Mouse (Mus musculus) lung, embryonic 16.5 days (tissue): ENCODE measurements around the gene Camta1. TPM values are rescaled to one million over a fixed set of nuclear protein-coding genes. Genes with fewer than 3 reads are reported as not detected.

ENCODE experiments used
- ATAC-seq: fragments of 200-750 bp; cut with Nextera tagmentation; 2 replicates; pipeline ENCODE4 v1.8.0; 2017; ENCODE audit warnings: low read depth, mild to moderate bottlenecking, moderate library complexity
- H3K27ac ChIP-seq: fragments of 300-500 bp; sonication (generic); 2 replicates; pipeline ENCODE4 v1.5.1; 2014; ENCODE audit warnings: mild to moderate bottlenecking, control low read depth, low read length
- H3K27me3 ChIP-seq: fragments of 300-500 bp; sonication (generic); 2 replicates; pipeline ENCODE4 v1.6.1; 2014; ENCODE audit warnings: low read depth, low read length, mixed read lengths; ENCODE audit not compliant: control insufficient read depth, insufficient read depth
- H3K36me3 ChIP-seq: fragments of 300-500 bp; sonication (generic); 2 replicates; pipeline ENCODE4 v1.6.1; 2014; ENCODE audit warnings: low read length; ENCODE audit not compliant: control insufficient read depth, insufficient read depth
- H3K4me1 ChIP-seq: fragments of 300-500 bp; sonication (generic); replicated peaks from 2 replicates; pipeline ENCODE4 v1.6.1; 2014; ENCODE audit warnings: low read length, mixed read lengths; ENCODE audit not compliant: control insufficient read depth, insufficient read depth
- H3K4me2 ChIP-seq: fragments of 300-500 bp; sonication (generic); 2 replicates; pipeline ENCODE4 v1.6.1; 2014; ENCODE audit warnings: low read depth, low read length, control low read depth
- H3K4me3 ChIP-seq: fragments of 300-500 bp; sonication (generic); 2 replicates; pipeline ENCODE4 v1.5.1; 2014; ENCODE audit warnings: mild to moderate bottlenecking, low read length, control low read depth
- H3K9ac ChIP-seq: fragments of 300-500 bp; sonication (generic); 2 replicates; pipeline ENCODE4 v1.6.1; 2014; ENCODE audit warnings: low read length, control low read depth
- H3K9me3 ChIP-seq: fragments of 300-500 bp; sonication (generic); 2 replicates; pipeline ENCODE4 v1.6.1; 2016; ENCODE audit warnings: low read length; ENCODE audit not compliant: control insufficient read depth
- WGBS: fragments of 180-500 bp; shearing (Covaris S2); extraction: QIAGEN DNeasy Blood & Tissue Kit; methylation state at CpG from one replicate; pipeline ENCODE4 v1.1.7; 2014; 5-methylcytosine and 5-hydroxymethylcytosine counted together
- polyA plus RNA-seq: library from polyadenylated mRNA; unstranded; fragments of >200 nt; fragmentation: Nextera tagmentation; extraction: Ambion mirVana; gene quantifications from 2 replicates; pipeline ENCODE4 v1.2.1, GENCODE M21; 2015

Gene Camta1
- polyA plus RNA-seq, 1 experiment from 2014 or later: 89.4 TPM

- H3K9me3 ChIP-seq: no peaks in the 10 kb centered on the region
- no peak overlapping the region for H3K9ac ChIP-seq
- no peak overlapping the region for H3K4me3 ChIP-seq
- ATAC-seq: no peak
- no peaks in the 10 kb centered on the region for H3K27me3 ChIP-seq
- H3K4me2 ChIP-seq: no peak overlapping the region
- 43% methylated on average over 13 of the region's 14 CpGs for WGBS
- H3K4me1 ChIP-seq: no peaks in the 10 kb centered on the region
- H3K27ac ChIP-seq: no peak overlapping the region
- no peaks in the 10 kb centered on the region for H3K36me3 ChIP-seq
Measured at GRCm38 (mm10) chr4:150926924-150927705, 934.6 kb downstream of the Camta1 start.

- 49% methylated on average over 5 of the region's 5 CpGs for WGBS
- ATAC-seq: no peak
- H3K4me3 ChIP-seq: no peak overlapping the region
Measured at GRCm38 (mm10) chr4:150925923-150926322, 935.8 kb downstream of the Camta1 start.

GRCm38 (mm10) chr4:150924936-150925335 is 936.7 kb downstream of the Camta1 start:
- Histone ChIP-seq H3K9me3 (no peaks in the 10 kb centered on the region), H3K36me3 (no peaks in the 10 kb centered on the region), H3K27ac (no peak overlapping the region), H3K9ac (no peak overlapping the region), H3K27me3 (no peaks in the 10 kb centered on the region), H3K4me3 (no peak overlapping the region), H3K4me1 (no peaks in the 10 kb centered on the region), H3K4me2 (no peak overlapping the region)
- WGBS: 78% methylated on average over 6 of the region's 6 CpGs
- ATAC-seq: no peak

More at GRCm38 (mm10) chr4:150925923-150926322, 935.8 kb downstream of the Camta1 start:
- Histone ChIP-seq H3K27ac (no peak overlapping the region), H3K9me3 (no peaks in the 10 kb centered on the region), H3K4me2 (no peak overlapping the region), H3K4me1 (no peaks in the 10 kb centered on the region), H3K9ac (no peak overlapping the region), H3K27me3 (no peaks in the 10 kb centered on the region), H3K36me3 (no peaks in the 10 kb centered on the region)

- Histone ChIP-seq H3K4me3 (no peak overlapping the region), H3K36me3 (no peaks in the 10 kb centered on the region), H3K9me3 (no peaks in the 10 kb centered on the region), H3K27me3 (no peaks in the 10 kb centered on the region), H3K9ac (no peak overlapping the region), H3K4me2 (no peak overlapping the region), H3K4me1 (no peaks in the 10 kb centered on the region), H3K27ac (no peak overlapping the region)
- 75% methylated on average over 13 of the region's 13 CpGs for WGBS
- ATAC-seq: no peak
Measured at GRCm38 (mm10) chr4:150924308-150924707, 937.4 kb downstream of the Camta1 start.

- no peak overlapping the region for H3K27ac ChIP-seq
- WGBS: 80% methylated on average over 8 of the region's 8 CpGs
- no peak overlapping the region for H3K9ac ChIP-seq
- H3K27me3 ChIP-seq: no peaks in the 10 kb centered on the region
- no peak overlapping the region for H3K4me2 ChIP-seq
- ATAC-seq: no peak
- H3K9me3 ChIP-seq: no peaks in the 10 kb centered on the region
- H3K36me3 ChIP-seq: no peaks in the 10 kb centered on the region
- no peak overlapping the region for H3K4me3 ChIP-seq
- H3K4me1 ChIP-seq: no peaks in the 10 kb centered on the region
Measured at GRCm38 (mm10) chr4:150921206-150921605, 940.5 kb downstream of the Camta1 start.

- Histone ChIP-seq H3K36me3 (no peaks in the 10 kb centered on the region), H3K4me1 (peaks cover 13% of the 10 kb centered on the region), H3K4me2 (no peak overlapping the region), H3K4me3 (no peak overlapping the region), H3K9ac (no peak overlapping the region), H3K27ac (no peak overlapping the region), H3K9me3 (no peaks in the 10 kb centered on the region), H3K27me3 (no peaks in the 10 kb centered on the region)
- no peak for ATAC-seq
- WGBS: 69% methylated on average over 8 of the region's 8 CpGs
Measured at GRCm38 (mm10) chr4:150917336-150918027, 944.2 kb downstream of the Camta1 start.

- Histone ChIP-seq H3K27ac (peak overlapping the region; percentile 30; the same call in 1 of the 2 replicates), H3K36me3 (no peaks in the 10 kb centered on the region), H3K4me3 (peak overlapping the region; percentile 68), H3K27me3 (no peaks in the 10 kb centered on the region), H3K9me3 (no peaks in the 10 kb centered on the region), H3K9ac (peak overlapping the region; percentile 86), H3K4me2 (peak overlapping the region; percentile 69), H3K4me1 (peaks cover 13% of the 10 kb centered on the region)
- 40% methylated on average over 10 of the region's 10 CpGs for WGBS
- no peak for ATAC-seq
Measured at GRCm38 (mm10) chr4:150915181-150915906, 946.3 kb downstream of the Camta1 start.

GRCm38 (mm10) chr4:150914290-150914733 is 947.4 kb downstream of the Camta1 start, which contains the start of the genes Park7 and Tnfrsf9:
Park7 (minus strand) TSS chr4:150914437.
Tnfrsf9 (plus strand) TSS chr4:150914562.
- Histone ChIP-seq H3K4me2 (peak within 1 kb of the TSS; percentile 69), H3K9me3 (no peaks in the 10 kb centered on the region), H3K4me1 (peaks cover 16% of the 10 kb centered on the region), H3K4me3 (peak within 1 kb of the TSS; percentile 68), H3K9ac (peak within 1 kb of the TSS; percentile 86), H3K27ac (peak within 1 kb of the TSS; percentile 94), H3K27me3 (no peaks in the 10 kb centered on the region), H3K36me3 (no peaks in the 10 kb centered on the region)
- WGBS: under 1% methylated on average over 48 of the region's 48 CpGs
- peak; percentile 88 for ATAC-seq

- Histone ChIP-seq H3K9me3 (no peaks in the 10 kb centered on the region), H3K4me3 (peak overlapping the region; percentile 68), H3K4me2 (peak overlapping the region; percentile 69), H3K27me3 (no peaks in the 10 kb centered on the region), H3K36me3 (no peaks in the 10 kb centered on the region), H3K4me1 (peaks cover 20% of the 10 kb centered on the region), H3K9ac (peak overlapping the region; percentile 86), H3K27ac (peak overlapping the region; percentile 94)
- 0 out of 2 replicates have a peak, but pooled peaks have one; percentile 15 for ATAC-seq
- WGBS: 11% methylated on average over 12 of the region's 12 CpGs
Measured at GRCm38 (mm10) chr4:150913743-150914142, 947.9 kb downstream of the Camta1 start.
